Mouse (Mus musculus) lung, adult 2 months (tissue): ENCODE results near the gene A630089N07Rik. TPM values are rescaled to one million over a fixed set of nuclear protein-coding genes. Genes with fewer than 3 reads are reported as not detected.
"Not testable (repeated sequence)": the region's sequence is repeated elsewhere in the genome, so short reads cannot be mapped to it uniquely, and the experiment has no call there.

Experiments used
- DNase-seq: peaks from one replicate; pipeline ENCODE4 v3.0.0; 2022
- H3K4me1 ChIP-seq: fragments of 200-500 bp; 2 replicates; pipeline ENCODE4 v1.6.1; 2011; ENCODE audit warnings: low read length; ENCODE audit not compliant: control insufficient read depth, insufficient read depth
- H3K4me3 ChIP-seq: fragments of 200-500 bp; replicated peaks from 2 replicates; pipeline ENCODE3; 2011; ENCODE audit warnings: low read depth, mild to moderate bottlenecking, control low read depth, low read length; ENCODE audit errors: extremely low read depth
- CTCF ChIP-seq: fragments of 200-500 bp; IDR thresholded peaks from 2 replicates; pipeline ENCODE4 v1.5.1; 2011; ENCODE audit warnings: mild to moderate bottlenecking, low read length, control low read depth; ENCODE audit not compliant: insufficient read depth
- POLR2A ChIP-seq: fragments of 200-500 bp; IDR thresholded peaks from 2 replicates; pipeline ENCODE4 v1.6.1; 2011; ENCODE audit warnings: low read depth, mild to moderate bottlenecking, control low read depth, low read length, borderline replicate concordance; ENCODE audit errors: extremely low read depth
- WGBS: fragments of 180-500 bp; shearing (Covaris S2); methylation state at CpG from one replicate; pipeline ENCODE4 v1.1.7; 2018; 5-methylcytosine and 5-hydroxymethylcytosine counted together
- polyA plus RNA-seq: library from polyadenylated mRNA; depleted of rRNA; stranded (reverse); fragments of >200 nt; gene quantifications from 2 replicates; pipeline ENCODE4 v1.2.3, GENCODE M21; 2012

The A630089N07Rik gene
- polyA plus RNA-seq, 1 experiment = 0.63 TPM

DNA sequence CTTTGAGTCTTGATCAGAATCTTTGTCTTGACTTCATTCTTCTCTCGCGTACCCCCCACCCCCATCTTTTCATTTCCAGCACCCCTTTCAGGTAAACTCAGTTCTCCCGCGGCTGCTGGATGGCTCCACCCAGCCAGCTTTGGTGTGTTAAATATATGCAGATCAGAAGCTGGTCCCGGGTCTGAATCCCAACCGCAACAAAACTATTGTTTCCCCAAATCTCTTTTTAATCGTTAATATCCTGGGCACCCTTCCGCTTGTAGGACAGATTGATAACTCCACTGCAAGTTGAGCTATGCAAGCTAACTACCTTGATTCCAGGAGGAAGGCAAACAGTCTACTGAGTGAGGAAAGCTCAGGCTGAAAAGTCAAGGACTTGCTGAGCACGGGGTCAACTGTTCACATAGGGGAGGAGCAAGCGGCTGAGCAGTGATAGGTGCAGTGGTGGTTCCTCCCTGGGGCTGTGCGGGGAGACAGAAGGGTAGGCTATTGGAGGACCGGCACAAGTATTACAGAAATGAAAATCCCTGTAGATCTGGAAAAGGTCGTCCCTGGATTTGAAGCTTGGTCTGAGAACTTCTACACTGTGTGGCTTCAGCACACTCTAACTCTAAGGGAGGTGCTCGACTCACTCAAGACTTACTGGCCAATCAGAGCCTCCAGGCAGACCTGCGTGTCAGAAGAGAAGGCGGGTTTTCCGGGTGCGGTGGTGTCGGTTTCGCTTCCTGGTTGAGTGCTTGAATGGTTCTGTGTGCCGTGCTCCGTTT is 85.5 kb downstream of the A630089N07Rik start, which contains the start of gene B230307C23Rik:
Gene B230307C23Rik, plus strand, starts transcription at position 700 of the 767 bp plus-strand sequence.
- WGBS = 2% methylated on average over 22 of the region's 22 CpGs

DNA sequence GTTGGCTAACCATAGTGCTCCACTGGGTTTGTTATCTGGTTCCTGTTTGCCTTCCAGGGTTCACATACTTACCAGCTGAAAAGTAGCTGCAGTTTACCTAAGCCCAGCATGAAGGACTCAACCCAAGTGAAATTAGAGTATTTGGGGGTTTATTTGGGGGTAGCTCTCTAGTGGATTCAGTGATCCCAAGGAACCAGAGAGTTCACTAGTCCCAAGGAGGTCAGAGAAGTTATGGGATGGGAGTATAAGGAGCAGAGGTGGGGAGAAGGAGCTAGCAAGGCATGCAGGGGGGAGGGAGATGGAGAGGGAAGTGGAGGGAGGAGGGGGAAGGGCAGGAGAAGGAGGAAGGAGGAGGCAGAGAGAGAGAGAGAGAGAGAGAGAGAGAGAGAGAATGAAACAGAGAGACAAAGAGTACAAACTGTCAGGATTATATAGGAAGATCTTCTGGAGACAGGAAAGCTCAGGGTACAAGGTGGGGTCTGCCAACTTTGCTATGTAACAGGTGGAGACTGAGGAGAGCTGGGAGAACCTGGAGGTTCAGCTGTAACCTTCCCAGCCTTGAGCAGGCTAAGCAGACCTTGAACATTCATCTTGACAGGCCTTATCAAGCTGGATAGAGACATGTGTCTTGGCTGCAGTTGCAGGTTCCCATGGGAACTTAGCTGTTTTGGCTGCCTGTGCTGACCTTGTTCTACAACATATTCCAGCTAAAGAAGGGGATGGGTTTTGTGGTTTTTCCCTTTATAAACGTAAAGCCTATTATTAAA is 86.2 kb downstream of the A630089N07Rik start:
- WGBS = 10% methylated on average over 1 of the region's 1 CpGs
- Histone ChIP-seq H3K4me3 (peak overlapping the region; percentile 4), H3K4me1 (peaks cover 2% of the 10 kb centered on the region; the same call in 1 of the 2 replicates)
- DNase-seq = peak; percentile 12
- TF ChIP-seq POLR2A (no peak), CTCF (no peak)

More for the DNA sequence above, 85.5 kb downstream of the A630089N07Rik start, which contains the start of gene B230307C23Rik:
- DNase-seq = peak; percentile 82
- TF ChIP-seq CTCF = no peak
- peak; percentile 61; the same call in 1 of the 2 replicates for TF ChIP-seq POLR2A
- Histone ChIP-seq H3K4me3 (peak within 1 kb of the TSS; percentile 78), H3K4me1 (peaks cover 2% of the 10 kb centered on the region; the same call in 1 of the 2 replicates)

GRCm38 (mm10) chr16:97992477-97992876 is 89.8 kb downstream of the A630089N07Rik start:
- DNase-seq, H3K4me3 ChIP-seq, H3K4me1 ChIP-seq: not testable (repeated sequence)
- WGBS = 69% methylated on average over 3 of the region's 3 CpGs

- WGBS = 82% methylated on average over 2 of the region's 2 CpGs
- TF ChIP-seq POLR2A (no peak), CTCF (no peak)
Observed at GRCm38 (mm10) chr16:97991517-97991916, 90.7 kb downstream of the A630089N07Rik start.

DNA sequence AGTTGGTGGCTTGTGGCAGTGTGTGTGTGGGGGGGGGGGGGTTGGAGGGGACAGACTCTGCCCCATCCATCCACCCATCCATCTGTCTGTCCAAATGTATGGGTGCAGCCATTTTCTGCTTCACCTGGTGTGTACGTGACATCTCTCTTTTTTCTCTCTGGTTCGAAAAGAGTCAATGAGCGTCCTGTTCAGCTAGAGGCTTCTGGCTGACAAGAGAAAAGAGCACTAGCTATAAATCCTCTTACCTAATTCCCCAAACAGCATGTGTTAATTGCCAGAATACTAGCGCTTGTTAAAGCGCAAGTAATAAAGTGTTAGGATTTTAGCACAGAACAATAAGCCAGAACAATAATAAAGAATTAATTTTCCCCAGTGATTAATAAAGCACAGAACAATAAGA is 97.7 kb downstream of the A630089N07Rik start:
- no peak for DNase-seq
- no peaks in the 10 kb centered on the region for H3K4me1 ChIP-seq
- no peak overlapping the region for H3K4me3 ChIP-seq
- no peak for TF ChIP-seq POLR2A
- 83% methylated on average over 5 of the region's 5 CpGs for WGBS

More at GRCm38 (mm10) chr16:97991517-97991916, 90.7 kb downstream of the A630089N07Rik start:
- DNase-seq = no peak
- H3K4me1 ChIP-seq = peaks cover 2% of the 10 kb centered on the region; the same call in 1 of the 2 replicates
- no peak overlapping the region for H3K4me3 ChIP-seq

GRCm38 (mm10) chr16:97981362-97981761 is 100.9 kb downstream of the A630089N07Rik start:
- WGBS = 89% methylated on average over 1 of the region's 1 CpGs
- no peak overlapping the region for H3K4me3 ChIP-seq
- no peaks in the 10 kb centered on the region for H3K4me1 ChIP-seq
- no peak for DNase-seq
- TF ChIP-seq POLR2A (no peak), CTCF (no peak)

DNA sequence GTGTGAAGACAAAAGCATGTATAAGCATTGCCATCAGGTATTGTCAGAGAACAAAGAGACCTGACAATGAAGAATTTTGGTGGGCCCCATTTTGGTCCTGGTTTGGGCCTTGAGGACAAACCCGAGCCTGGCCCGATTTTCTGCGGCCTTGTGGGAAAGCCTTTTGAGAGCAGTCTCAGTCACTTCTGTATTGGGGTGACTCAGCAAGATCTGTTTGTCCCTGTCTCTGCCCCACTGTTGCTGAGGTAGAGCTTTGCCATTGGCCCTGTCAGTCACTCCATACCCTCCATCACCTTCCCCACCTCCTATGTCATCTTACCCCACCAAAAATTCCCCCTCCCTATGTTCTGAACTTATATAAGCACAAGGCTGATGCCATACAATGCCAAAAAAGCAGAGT is 104.5 kb downstream of the A630089N07Rik start:
- H3K4me3 ChIP-seq = no peak overlapping the region
- TF ChIP-seq POLR2A (no peak), CTCF (no peak)
- WGBS = 95% methylated on average over 3 of the region's 3 CpGs
- no peaks in the 10 kb centered on the region for H3K4me1 ChIP-seq
- DNase-seq = no peak

DNA sequence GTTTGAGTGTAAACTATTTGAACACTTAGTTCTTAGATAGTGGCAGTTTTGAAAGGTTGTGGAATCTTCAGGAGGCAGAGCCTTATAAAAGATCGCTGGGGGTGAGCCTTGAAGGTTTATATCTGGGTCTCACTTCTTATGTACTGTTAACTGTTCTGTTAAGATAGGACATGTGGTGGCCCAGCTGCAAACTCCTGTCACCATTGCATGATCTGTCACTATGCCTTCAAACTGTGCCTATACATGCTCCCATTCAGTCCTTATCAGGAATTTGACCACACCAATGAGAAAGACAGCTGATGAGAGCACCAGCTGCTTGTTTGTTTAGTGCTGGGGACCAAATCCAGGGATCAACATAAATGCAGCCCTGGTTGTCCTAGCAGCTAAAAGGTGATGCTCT is 105.0 kb downstream of the A630089N07Rik start:
- Histone ChIP-seq H3K4me3 (no peak overlapping the region), H3K4me1 (no peaks in the 10 kb centered on the region)
- WGBS = 54% methylated on average over 1 of the region's 1 CpGs
- DNase-seq = no peak
- TF ChIP-seq POLR2A = no peak
- TF ChIP-seq CTCF = no peak

- TF ChIP-seq POLR2A = no peak
- TF ChIP-seq CTCF = no peak
- no peak overlapping the region for H3K4me3 ChIP-seq
- WGBS = 71% methylated on average over 3 of the region's 3 CpGs
- no peak for DNase-seq
- H3K4me1 ChIP-seq = no peaks in the 10 kb centered on the region
Observed at GRCm38 (mm10) chr16:97963956-97964540, 118.2 kb downstream of the A630089N07Rik start.
